Mouse (Mus musculus) frontal cortex, adult 2 months (tissue): ENCODE results near the gene Akr1c21. TPM values are rescaled to one million over a fixed set of nuclear protein-coding genes. Genes with fewer than 3 reads are reported as not detected.
"Not testable (repeated sequence)": the region's sequence is repeated elsewhere in the genome, so short reads cannot be mapped to it uniquely, and the experiment has no call there.

Experiments used
- DNase-seq, 2 experiments: peaks; one replicate each; pipeline ENCODE4 v3.0.0; 2022; ENCODE audit warnings: low spot score in 1 of 2; ENCODE audit errors: extremely low spot score in 1 of 2
- polyA plus RNA-seq: library from polyadenylated mRNA; depleted of rRNA; stranded (reverse); fragments of >200 nt; gene quantifications from 2 replicates; pipeline ENCODE4 v1.2.3, GENCODE M21; 2012; rRNA removed

The Akr1c21 gene
- polyA plus RNA-seq: not detected in 2 replicates

DNA sequence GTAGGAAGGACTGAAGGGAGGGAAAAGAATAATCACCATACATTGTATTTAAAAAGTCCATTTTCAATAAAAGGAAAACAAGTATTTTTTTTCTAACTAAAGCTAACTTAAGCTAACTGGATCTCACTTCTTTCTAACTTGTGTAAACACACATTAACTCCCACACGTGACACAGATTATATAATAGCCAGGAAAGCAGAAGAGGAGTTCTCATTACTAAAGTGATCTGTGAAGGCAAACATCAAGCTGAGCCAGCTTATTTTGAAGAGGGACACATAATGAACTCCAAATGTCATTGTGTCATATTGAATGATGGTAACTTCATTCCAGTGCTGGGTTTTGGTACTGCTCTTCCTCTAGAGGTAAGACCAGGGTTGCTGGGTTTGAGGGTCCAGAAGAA lies at the start of gene Akr1c21:
Akr1c21 (plus strand) TSS at position 205 of the 400 bp plus-strand sequence.
- DNase-seq: no peak

DNA sequence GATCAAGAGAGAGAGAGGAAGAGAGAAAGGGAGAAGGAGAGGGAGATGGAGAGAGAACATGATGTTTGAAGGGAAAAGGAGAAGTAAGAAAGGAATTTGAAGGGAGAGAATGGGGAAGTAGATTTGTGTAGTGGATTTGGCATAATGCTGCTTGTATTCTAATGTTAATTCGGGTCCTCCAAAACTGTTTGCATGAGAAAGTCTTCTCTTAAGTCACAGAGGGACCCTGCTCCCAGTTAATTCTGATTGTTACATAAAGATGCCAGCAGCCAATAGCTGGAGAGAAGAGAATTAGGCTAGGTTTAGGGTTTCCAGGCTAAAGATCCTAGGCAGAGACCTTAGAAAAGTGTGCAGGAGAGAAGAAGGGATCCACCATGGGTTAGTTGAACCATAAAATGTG lies 14.7 kb upstream of the Akr1c21 start:
- no peak for DNase-seq

DNA sequence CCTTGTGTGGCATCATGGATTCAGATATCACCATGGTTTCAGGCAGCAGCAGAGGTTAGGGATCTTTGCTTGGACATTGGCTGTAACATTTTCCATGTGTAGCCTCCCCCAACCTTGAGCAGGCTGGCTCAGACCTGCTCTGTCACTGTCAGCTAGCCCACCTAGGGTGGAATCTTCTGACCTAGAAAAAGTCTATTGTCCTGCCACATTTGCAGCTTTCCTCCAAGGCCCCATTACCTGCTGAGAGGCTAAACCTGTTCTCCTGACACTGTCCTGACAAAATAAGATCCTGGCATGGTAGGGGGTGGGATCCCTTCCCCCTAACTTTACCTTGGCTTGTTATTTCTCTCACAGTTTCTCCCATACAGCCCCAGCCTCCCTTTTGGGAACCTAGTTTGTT lies 13.4 kb upstream of the Akr1c21 start:
- no peak for DNase-seq

DNA sequence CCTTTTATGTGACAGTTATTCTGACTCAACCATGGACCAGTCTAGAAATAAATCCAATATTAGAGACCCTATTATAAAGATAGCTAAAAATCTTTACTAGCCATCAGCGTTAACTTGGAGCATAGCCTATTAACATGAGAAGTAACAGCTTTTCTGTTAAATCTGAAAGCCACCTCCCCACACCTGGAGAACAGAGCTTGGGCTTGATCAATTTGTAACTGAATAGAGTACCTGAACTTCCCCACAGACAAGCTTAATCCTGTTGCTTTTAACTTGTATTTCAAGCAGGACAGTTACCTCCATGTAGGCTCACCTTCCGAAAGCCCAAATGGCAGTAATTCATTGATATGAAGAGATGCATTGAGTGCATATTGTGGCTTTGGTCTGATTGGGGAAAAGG lies 7.9 kb upstream of the Akr1c21 start:
- no peak for DNase-seq

DNA sequence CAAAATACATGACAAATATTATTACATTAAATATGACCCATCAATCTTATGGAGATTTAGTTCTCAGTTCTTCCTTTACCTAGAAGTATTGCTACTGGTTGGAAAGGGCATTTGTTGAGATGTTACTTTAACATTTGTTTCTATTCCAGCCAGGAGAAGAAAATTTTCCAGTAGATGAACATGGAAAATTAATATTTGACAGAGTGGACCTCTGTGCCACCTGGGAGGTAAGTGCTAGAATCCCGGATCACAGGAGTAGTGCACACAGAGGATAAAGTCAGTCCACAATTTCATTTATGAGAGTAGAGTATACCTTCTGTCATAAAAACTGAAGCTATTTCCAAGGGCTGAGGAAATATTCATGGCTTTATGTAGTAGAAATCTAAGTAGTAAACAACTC lies 3.0 kb downstream of the Akr1c21 start:
- DNase-seq: no peak

DNA sequence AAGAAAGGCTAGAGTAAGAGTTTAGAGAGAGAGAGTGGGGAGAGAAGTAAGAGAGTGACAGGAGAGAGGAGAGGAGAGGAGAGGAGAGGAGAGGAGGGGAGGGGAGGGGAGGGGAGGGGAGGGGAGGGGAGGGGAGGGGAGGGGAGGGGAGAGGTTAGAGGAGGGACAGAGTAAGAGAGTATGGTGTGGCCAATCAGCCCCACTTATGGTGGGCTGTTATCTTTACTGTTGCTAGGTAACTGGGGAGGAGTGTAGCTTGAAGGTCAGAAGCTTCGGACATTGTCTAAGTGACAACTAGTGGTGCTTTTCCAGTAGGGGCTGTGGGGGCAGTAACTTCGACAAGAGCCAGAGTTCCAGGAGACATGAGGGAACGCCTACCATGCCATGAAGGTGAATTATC lies 29.6 kb downstream of the Akr1c21 start:
- not testable (repeated sequence) for DNase-seq

DNA sequence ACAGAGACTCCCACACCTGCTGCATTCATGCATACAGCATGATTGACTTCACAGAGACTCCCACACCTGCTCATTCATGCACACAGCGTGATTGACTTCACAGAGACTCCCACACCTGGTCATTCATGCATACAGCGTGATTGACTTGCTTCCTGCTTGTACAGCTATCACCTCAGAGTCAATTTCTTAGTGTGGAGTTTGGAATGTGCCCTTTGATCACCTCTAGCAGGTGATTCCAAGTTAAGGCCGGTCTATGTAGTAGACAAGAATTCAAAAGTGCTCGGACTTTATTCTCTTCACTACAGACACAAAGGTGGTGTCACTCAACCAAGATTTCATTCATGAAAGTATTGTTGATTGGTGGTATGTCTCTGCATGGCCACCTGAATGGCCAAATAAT lies 32.9 kb downstream of the Akr1c21 start:
- DNase-seq: no peak

DNA sequence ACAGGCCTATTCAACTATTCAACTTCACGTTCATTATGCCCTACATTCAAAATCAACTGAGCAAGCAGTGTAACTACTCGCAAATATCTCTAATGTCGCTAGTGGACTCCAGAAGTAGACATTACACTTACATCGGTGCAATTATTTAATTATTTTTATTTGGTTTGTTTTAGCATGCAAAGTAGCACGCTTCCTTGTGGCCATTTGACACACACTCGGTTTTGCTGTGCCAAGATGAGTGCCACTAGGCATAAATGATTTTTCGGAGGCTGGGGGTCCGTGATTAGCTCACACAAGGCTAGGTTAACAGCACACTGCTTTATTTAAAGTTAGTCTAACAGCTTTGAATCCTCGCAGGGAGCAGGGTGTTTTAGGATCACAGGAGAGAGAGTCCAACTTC lies 34.7 kb downstream of the Akr1c21 start:
- DNase-seq: no peak

DNA sequence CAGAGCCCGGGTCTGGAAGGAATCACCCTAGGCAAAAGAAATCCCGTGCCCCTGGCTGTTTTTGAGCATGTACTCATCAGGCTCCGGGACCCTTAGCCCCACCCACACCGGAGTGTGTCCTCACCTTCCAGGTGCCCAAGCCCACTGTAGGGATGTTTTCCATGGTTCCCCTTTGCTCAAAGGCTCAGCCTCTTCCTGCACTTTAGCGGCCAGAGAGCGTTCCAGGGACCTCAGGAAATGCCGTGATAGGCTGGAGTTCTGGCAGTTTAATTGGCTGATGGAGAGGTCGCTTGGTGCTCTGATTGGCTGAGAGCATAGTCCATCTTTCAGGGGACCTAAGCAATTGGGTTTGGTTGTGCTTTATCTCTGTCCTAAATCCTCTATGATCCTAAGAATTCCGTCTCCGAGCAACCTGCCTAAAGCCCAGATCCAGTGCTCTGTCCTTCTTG lies 35.1 kb downstream of the Akr1c21 start, which contains the start of gene Akr1e1:
Akr1e1 (minus strand) TSS at position 214 of the 449 bp plus-strand sequence.
- DNase-seq: peak; percentile 92 to 95

DNA sequence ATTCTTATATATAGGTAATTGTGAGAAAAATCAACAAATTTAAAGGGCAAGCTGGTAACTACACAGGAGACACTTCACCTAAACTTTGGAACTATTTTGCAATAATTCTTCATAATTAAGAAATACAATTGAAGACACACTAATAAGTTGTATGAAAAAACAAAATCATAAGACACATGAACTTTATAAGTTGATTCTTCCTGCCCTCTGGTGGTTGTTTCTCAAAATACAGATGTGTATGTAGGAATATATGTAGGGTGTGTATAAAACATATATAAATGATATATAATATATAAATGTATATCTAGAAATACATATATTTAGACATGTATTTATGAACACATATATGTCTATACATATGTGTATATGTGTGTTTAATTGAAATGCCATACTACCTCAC lies 37.0 kb downstream of the Akr1c21 start:
- peak in 1 of 2 experiments; percentile 76 for DNase-seq

Other genes starting within 250 kb of the Akr1c21 start
- not detected in 2 replicates for gene Akr1c6, start 139.8 kb upstream of the Akr1c21 start, polyA plus RNA-seq
- not detected in 2 replicates for gene Akr1c20, start 50.7 kb upstream of the Akr1c21 start, polyA plus RNA-seq
- 19.4 and 23.6 TPM in 2 replicates for gene Akr1e1, start 35.1 kb downstream of the Akr1c21 start, polyA plus RNA-seq